Mouse (Mus musculus) ES-E14 (cell line): Measurements from ENCODE around the gene Tns1.

Experiments
- CHD2 ChIP-seq: IDR thresholded peaks from 2 replicates; pipeline ENCODE4 v1.6.1; 2014; ENCODE audit warnings: mild to moderate bottlenecking, low read depth, low read length, inconsistent platforms
- HCFC1 ChIP-seq: IDR thresholded peaks from 2 replicates; pipeline ENCODE4 v1.6.1; 2012; ENCODE audit warnings: low read length, inconsistent platforms, borderline replicate concordance; ENCODE audit not compliant: insufficient read depth
- MAFK ChIP-seq: IDR thresholded peaks from 2 replicates; pipeline ENCODE4 v1.6.1; 2014; ENCODE audit warnings: mild to moderate bottlenecking, low read depth, low read length, inconsistent platforms; ENCODE audit not compliant: insufficient read depth
- ZNF384 ChIP-seq: IDR thresholded peaks from 2 replicates; pipeline ENCODE4 v1.6.1; 2012; ENCODE audit warnings: low read depth, low read length, inconsistent platforms

DNA sequence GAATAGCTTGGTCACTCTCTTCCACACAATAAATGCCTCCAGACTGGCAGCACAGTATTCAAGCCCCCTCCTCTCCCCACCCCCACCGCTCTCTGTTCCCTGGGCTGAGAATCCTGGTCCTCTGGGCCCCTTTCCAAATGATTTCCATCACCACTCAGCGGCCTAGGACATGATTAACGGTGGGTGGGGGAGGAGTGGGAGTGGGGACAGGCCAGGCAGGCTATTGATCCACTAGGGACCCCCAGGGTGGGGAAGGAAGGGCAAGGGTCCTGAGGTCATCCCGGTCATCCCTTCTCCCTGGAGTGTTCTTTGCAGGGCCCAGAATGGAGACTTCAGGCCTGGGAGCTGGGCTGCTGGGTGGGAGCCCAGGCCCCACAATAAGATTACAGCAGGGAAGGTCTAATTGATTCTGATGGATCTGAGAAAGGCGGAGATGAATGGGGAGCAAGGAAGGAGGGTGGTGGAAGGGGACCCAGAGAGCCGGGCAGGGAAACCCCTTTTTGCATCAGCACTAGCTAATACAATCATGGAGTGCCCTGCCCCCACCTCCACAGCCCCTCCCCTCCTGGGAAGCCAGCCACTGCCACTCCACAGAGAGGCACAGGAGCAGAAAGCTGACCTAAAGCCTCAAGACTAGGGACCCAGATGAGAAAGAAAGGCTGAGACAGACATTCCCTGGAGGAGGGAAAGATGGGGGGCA is 20.4 kb downstream of the Tns1 start:
- TF ChIP-seq ZNF384: no peak
- TF ChIP-seq CHD2: no peak
- TF ChIP-seq MAFK: no peak
- TF ChIP-seq HCFC1: no peak
